Mouse (Mus musculus): ENCODE measurements around the gene Dpep2nb. TPM values are rescaled to one million over a fixed set of nuclear protein-coding genes. Genes with fewer than 3 reads are reported as not detected.
"Not testable (repeated sequence)": the region's sequence is repeated elsewhere in the genome, so short reads cannot be mapped to it uniquely, and the experiment has no call there.

Gene Dpep2nb
- polyA plus RNA-seq, 1 experiment: not detected

DNA sequence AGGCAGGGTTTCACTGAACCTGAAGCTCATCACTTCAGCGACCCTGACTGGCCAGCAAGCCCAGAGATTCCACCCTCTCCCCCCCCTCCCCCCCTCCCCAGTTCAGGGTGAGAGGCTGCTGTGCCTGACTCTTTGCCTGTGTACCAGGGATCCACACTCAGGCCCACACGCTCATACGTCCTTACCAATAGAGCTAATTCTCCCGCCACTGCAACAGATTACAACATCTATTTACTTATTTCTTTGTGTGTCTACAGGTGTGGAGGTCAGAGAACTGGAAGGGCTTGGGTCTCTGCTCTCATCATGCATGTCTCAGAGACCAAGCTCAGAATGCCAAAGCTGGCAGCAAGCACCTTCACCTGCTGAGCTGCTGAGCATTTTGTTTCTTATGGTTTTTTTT, 12.5 kb downstream of the Dpep2nb start:
- TF ChIP-seq GATA1 (IDR thresholded peaks at IDR 0.05; ENCODE audit: low read length): no peak
- no peak overlapping the region for H3K4me3 ChIP-seq (replicated peaks)
- H3K4me1 ChIP-seq (ENCODE audit: control insufficient read depth): peaks cover 15% of the 10 kb centered on the region
- H3K36me3 ChIP-seq (ENCODE audit: control insufficient read depth): no peaks in the 10 kb centered on the region
- no peaks in the 10 kb centered on the region for H3K9me3 ChIP-seq (ENCODE audit: control insufficient read depth, low read length)
- peaks cover 16% of the 10 kb centered on the region for H3K27me3 ChIP-seq (ENCODE audit: control insufficient read depth)

- TF ChIP-seq GATA1 (IDR thresholded peaks at IDR 0.05; ENCODE audit: low read length): no peak
- no peak for TF ChIP-seq TAL1 (IDR thresholded peaks at IDR 0.05; ENCODE audit: low read length)
- Histone ChIP-seq H3K4me1 (ENCODE audit: control insufficient read depth) (peaks cover 15% of the 10 kb centered on the region), H3K27me3 (ENCODE audit: control insufficient read depth) (peaks cover 16% of the 10 kb centered on the region), H3K9me3 (ENCODE audit: control insufficient read depth, low read length) (no peaks in the 10 kb centered on the region), H3K36me3 (ENCODE audit: control insufficient read depth) (no peaks in the 10 kb centered on the region), H3K4me3 (replicated peaks) (no peak overlapping the region)
Measured at GRCm38 (mm10) chr8:105992499-105992898, 13.3 kb downstream of the Dpep2nb start.

GRCm38 (mm10) chr8:105991546-105991945, 14.2 kb downstream of the Dpep2nb start:
- Histone ChIP-seq H3K9me3 (ENCODE audit: control insufficient read depth, low read length) (no peaks in the 10 kb centered on the region), H3K36me3 (ENCODE audit: control insufficient read depth) (no peaks in the 10 kb centered on the region), H3K4me1 (ENCODE audit: control insufficient read depth) (peaks cover 13% of the 10 kb centered on the region), H3K27me3 (ENCODE audit: control insufficient read depth) (peaks cover 16% of the 10 kb centered on the region), H3K4me3 (replicated peaks) (no peak overlapping the region)
- TF ChIP-seq TAL1 (IDR thresholded peaks at IDR 0.05; ENCODE audit: low read length) (no peak), GATA1 (IDR thresholded peaks at IDR 0.05; ENCODE audit: low read length) (no peak)

GRCm38 (mm10) chr8:105990856-105991387, 14.9 kb downstream of the Dpep2nb start, which contains the start of gene Dus2:
Dus2 (plus strand) TSS chr8:105991337.
- no peak within 1 kb of the TSS for H3K4me3 ChIP-seq (replicated peaks)

DNA sequence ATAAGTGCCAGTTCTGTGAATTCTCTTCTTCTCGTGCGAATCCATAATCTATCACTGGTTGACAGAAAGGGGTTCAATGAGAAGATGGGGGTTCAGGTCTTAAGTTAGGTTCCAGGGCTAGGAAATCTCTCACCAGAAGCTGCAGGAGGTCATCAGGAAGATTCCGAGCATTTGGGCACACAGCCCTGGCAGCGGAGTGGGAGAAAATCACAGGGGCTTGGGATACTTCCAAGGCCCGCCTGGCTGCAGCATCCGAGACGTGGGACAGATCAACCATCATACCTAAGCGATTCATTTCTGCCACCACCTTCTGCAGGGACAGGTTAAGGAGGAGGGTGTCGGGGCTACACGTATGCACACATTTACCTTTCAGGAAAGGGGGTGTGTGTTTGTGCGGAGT, 17.2 kb downstream of the Dpep2nb start:
- Histone ChIP-seq H3K36me3 (ENCODE audit: control insufficient read depth) (no peaks in the 10 kb centered on the region), H3K9me3 (ENCODE audit: control insufficient read depth, low read length) (no peaks in the 10 kb centered on the region), H3K4me3 (replicated peaks) (no peak overlapping the region), H3K4me1 (ENCODE audit: control insufficient read depth) (peaks cover 10% of the 10 kb centered on the region), H3K27me3 (ENCODE audit: control insufficient read depth) (peaks cover 17% of the 10 kb centered on the region)
- TF ChIP-seq GATA1 (IDR thresholded peaks at IDR 0.05; ENCODE audit: low read length): no peak
- no peak for TF ChIP-seq TAL1 (IDR thresholded peaks at IDR 0.05; ENCODE audit: low read length)

More at GRCm38 (mm10) chr8:105990856-105991387, 14.9 kb downstream of the Dpep2nb start, which contains the start of gene Dus2:
- no peaks in the 10 kb centered on the region for H3K9me3 ChIP-seq (ENCODE audit: control insufficient read depth, low read length)
- peaks cover 15% of the 10 kb centered on the region for H3K27me3 ChIP-seq (ENCODE audit: control insufficient read depth)
- peaks cover 10% of the 10 kb centered on the region for H3K4me1 ChIP-seq (ENCODE audit: control insufficient read depth)
- TF ChIP-seq GATA1 (IDR thresholded peaks at IDR 0.05; ENCODE audit: low read length) (no peak), TAL1 (IDR thresholded peaks at IDR 0.05; ENCODE audit: low read length) (no peak)
- no peaks in the 10 kb centered on the region for H3K36me3 ChIP-seq (ENCODE audit: control insufficient read depth)

DNA sequence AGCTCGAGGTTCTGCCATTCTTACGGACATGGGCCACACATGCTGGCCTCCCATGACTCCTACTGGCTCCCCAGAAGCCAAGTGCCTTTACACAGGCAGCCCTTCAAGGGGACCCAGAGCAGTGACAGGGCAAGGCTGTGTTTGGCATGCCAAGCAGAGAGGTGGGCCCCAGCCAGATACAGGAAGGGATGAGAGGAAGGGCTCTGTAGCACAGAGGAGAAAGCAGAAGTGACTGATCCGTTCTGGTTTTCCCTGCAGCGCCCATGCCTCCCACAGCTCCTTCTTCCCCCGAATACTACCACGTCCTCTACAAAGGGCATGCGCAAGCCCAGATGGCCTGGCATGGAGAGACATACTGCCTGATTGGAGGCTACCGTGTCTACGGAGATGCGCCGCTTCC, 22.4 kb downstream of the Dpep2nb start:
- H3K4me3 ChIP-seq (replicated peaks); H3K9me3 ChIP-seq (ENCODE audit: control insufficient read depth, low read length); H3K4me1 ChIP-seq (ENCODE audit: control insufficient read depth); H3K36me3 ChIP-seq (ENCODE audit: control insufficient read depth): not testable (repeated sequence)
- peaks cover 12% of the 10 kb centered on the region for H3K27me3 ChIP-seq (ENCODE audit: control insufficient read depth)

- Histone ChIP-seq H3K27me3 (ENCODE audit: control insufficient read depth) (peaks cover 9% of the 10 kb centered on the region), H3K36me3 (ENCODE audit: control insufficient read depth) (no peaks in the 10 kb centered on the region), H3K4me1 (ENCODE audit: control insufficient read depth) (peaks cover 17% of the 10 kb centered on the region), H3K9me3 (ENCODE audit: control insufficient read depth, low read length) (peaks cover 5% of the 10 kb centered on the region), H3K4me3 (replicated peaks) (no peak overlapping the region)
- TF ChIP-seq TAL1 (IDR thresholded peaks at IDR 0.05; ENCODE audit: low read length): no peak
- TF ChIP-seq GATA1 (IDR thresholded peaks at IDR 0.05; ENCODE audit: low read length): no peak
Measured at GRCm38 (mm10) chr8:105981146-105981545, 24.6 kb downstream of the Dpep2nb start.

- Histone ChIP-seq H3K9me3 (ENCODE audit: control insufficient read depth, low read length) (peaks cover 5% of the 10 kb centered on the region), H3K27me3 (ENCODE audit: control insufficient read depth) (peaks cover 2% of the 10 kb centered on the region; the same call in 1 of the 2 replicates), H3K4me3 (replicated peaks) (no peak within 1 kb of the TSS), H3K36me3 (ENCODE audit: control insufficient read depth) (no peaks in the 10 kb centered on the region), H3K4me1 (ENCODE audit: control insufficient read depth) (peaks cover 29% of the 10 kb centered on the region)
- TF ChIP-seq TAL1 (IDR thresholded peaks at IDR 0.05; ENCODE audit: low read length) (no peak), GATA1 (IDR thresholded peaks at IDR 0.05; ENCODE audit: low read length) (no peak)
Measured at GRCm38 (mm10) chr8:105979325-105979724, 26.4 kb downstream of the Dpep2nb start, which contains the start of gene Dpep3. Dpep3 (minus strand) TSS chr8:105979429.

GRCm38 (mm10) chr8:105975363-105975762, 30.4 kb downstream of the Dpep2nb start:
- peaks cover 32% of the 10 kb centered on the region for H3K4me1 ChIP-seq (ENCODE audit: control insufficient read depth)
- H3K27me3 ChIP-seq (ENCODE audit: control insufficient read depth): no peaks in the 10 kb centered on the region
- peaks cover 5% of the 10 kb centered on the region for H3K9me3 ChIP-seq (ENCODE audit: control insufficient read depth, low read length)
- H3K36me3 ChIP-seq (ENCODE audit: control insufficient read depth): no peaks in the 10 kb centered on the region
- H3K4me3 ChIP-seq (replicated peaks): no peak overlapping the region
- no peak for TF ChIP-seq TAL1 (IDR thresholded peaks at IDR 0.05; ENCODE audit: low read length)
- TF ChIP-seq GATA1 (IDR thresholded peaks at IDR 0.05; ENCODE audit: low read length): no peak
